Mouse (Mus musculus): ENCODE data around the gene Foxd3.

- TF ChIP-seq POLR2A (IDR thresholded peaks at IDR 0.05; ENCODE audit: insufficient read depth, low read depth, low read length) (no peak), CTCF (IDR thresholded peaks at IDR 0.05; ENCODE audit: insufficient read depth, low read depth, low read length) (no peak)
Observed at GRCm38 (mm10) chr4:99653216-99653607, 2.9 kb upstream of the Foxd3 start.
